Comparison of ENCODE assay signal across 27 mouse cellular contexts in genomic region chr3:50643068-50643467, GRCm38 (mm10).
DNase-seq lines count a peak whose midpoint lies in the region; ATAC-seq lines count a peak whose summit lies in the region.
"Had no signal": no experiment of that assay in that cellular context is flagged by ENCODE, and none has a peak within 500 bp of the region (broad histone marks: within the 10 kb centered on the region; RNA-seq: fewer than 3 reads in every experiment).

No protein-coding gene starts in this region.

- H3K4me2 ChIP-seq in forebrain, embryonic 12.5 days: no peak overlapping the region
- H3K4me2 ChIP-seq: embryonic facial prominence, embryonic 15.5 days; heart, embryonic 15.5 days; hindbrain, embryonic 14.5 days; limb, embryonic 13.5 days; liver, embryonic 12.5 days; midbrain, embryonic 15.5 days had no signal

- no peak overlapping the region for H3K4me3 ChIP-seq in forebrain, embryonic 12.5 days (replicated peaks)
- H3K4me3 ChIP-seq in forebrain, embryonic 10.5 days: no peak overlapping the region
- no peak overlapping the region for H3K4me3 ChIP-seq in heart, embryonic 10.5 days
- H3K4me3 ChIP-seq: embryonic facial prominence, embryonic 15.5 days; heart, adult 2 months; heart, embryonic 15.5 days; limb, embryonic 13.5 days; liver, embryonic 12.5 days; midbrain, embryonic 15.5 days had no signal

- H3K27ac ChIP-seq in forebrain, embryonic 12.5 days: no peak overlapping the region
- H3K27ac ChIP-seq in forebrain, embryonic 10.5 days: no peak overlapping the region
- H3K27ac ChIP-seq in heart, embryonic 10.5 days: no peak overlapping the region
- H3K27ac ChIP-seq: embryonic facial prominence, embryonic 15.5 days; heart, adult 2 months; heart, embryonic 15.5 days; hindbrain, embryonic 14.5 days; kidney, postnatal 0 days; limb, embryonic 13.5 days; liver, embryonic 12.5 days; midbrain, embryonic 15.5 days; stomach, postnatal 0 days had no signal

- H3K9ac ChIP-seq in forebrain, embryonic 12.5 days: no peak overlapping the region
- H3K9ac ChIP-seq: embryonic facial prominence, embryonic 15.5 days; heart, embryonic 15.5 days; hindbrain, embryonic 14.5 days; limb, embryonic 13.5 days; liver, embryonic 12.5 days; midbrain, embryonic 15.5 days had no signal

- 0 out of 2 replicates have a peak, but pooled peaks have one; percentile 31 for ATAC-seq in forebrain, embryonic 12.5 days (ENCODE audit: low FRiP score)
- ATAC-seq: liver, embryonic 12.5 days; midbrain, embryonic 15.5 days had no signal

- peak; percentile 31 to 54 for DNase-seq in adrenal gland, adult (ENCODE audit: inconsistent age in 2 of 2, low spot score in 1 of 2)
- no peak for DNase-seq in adrenal gland, adult 8-10 months
- no peak for DNase-seq in forebrain, embryonic 10.5 days (ENCODE audit: extremely low spot score, low spot score)
- peak; percentile 48 for DNase-seq in ovary, adult 18-20 months (ENCODE audit: low spot score)
- DNase-seq in ovary, postnatal 14 days (ENCODE audit: low spot score): no peak
- no peak for DNase-seq in heart, adult 9 months (ENCODE audit: low spot score in 2 of 2)
- DNase-seq in heart, embryonic 10.5 days (ENCODE audit: low spot score): no peak
- DNase-seq: cerebellum, adult 2 months; cerebellum, postnatal 36 days; gastrocnemius, postnatal 36 days; heart, adult 2 months; heart, postnatal 36 days; kidney, adult 2 months; layer of hippocampus, adult 9-11 months; lung, adult 18-20 months; lung, postnatal 10 days; right cerebral cortex, postnatal 14 days; thymus, adult 2 months had no signal

- no peaks in the 10 kb centered on the region for H3K36me3 ChIP-seq in forebrain, embryonic 12.5 days (replicated peaks)
- H3K36me3 ChIP-seq in forebrain, embryonic 10.5 days (replicated peaks): no peaks in the 10 kb centered on the region
- no peaks in the 10 kb centered on the region for H3K36me3 ChIP-seq in heart, embryonic 10.5 days
- H3K36me3 ChIP-seq: embryonic facial prominence, embryonic 15.5 days; heart, embryonic 15.5 days; limb, embryonic 13.5 days; liver, embryonic 12.5 days; midbrain, embryonic 15.5 days had no signal

- H3K27me3 ChIP-seq in forebrain, embryonic 12.5 days: 0 out of 2 replicates have a peak, but pooled peaks cover under 1% of the 10 kb centered on the region
- peaks cover 4% of the 10 kb centered on the region; the same call in 1 of the 2 replicates for H3K27me3 ChIP-seq in forebrain, embryonic 10.5 days (ENCODE audit: poor library complexity, severe bottlenecking)
- H3K27me3 ChIP-seq in heart, embryonic 10.5 days (ENCODE audit: insufficient read depth, poor library complexity, severe bottlenecking): no peaks in the 10 kb centered on the region
- H3K27me3 ChIP-seq: embryonic facial prominence, embryonic 15.5 days; heart, embryonic 15.5 days; limb, embryonic 13.5 days; liver, embryonic 12.5 days; midbrain, embryonic 15.5 days had no signal

- peaks cover 10% of the 10 kb centered on the region; the same call in 1 of the 2 replicates for H3K4me1 ChIP-seq in forebrain, embryonic 12.5 days
- peaks cover 19% of the 10 kb centered on the region for H3K4me1 ChIP-seq in forebrain, embryonic 10.5 days
- H3K4me1 ChIP-seq in heart, embryonic 10.5 days: no peaks in the 10 kb centered on the region
- H3K4me1 ChIP-seq: embryonic facial prominence, embryonic 15.5 days; heart, embryonic 15.5 days; limb, embryonic 13.5 days; liver, embryonic 12.5 days had no signal

- 59% methylated on average over 2 of the region's 2 CpGs for WGBS in forebrain, embryonic 12.5 days
- whole genome bisulfite sequencing in forebrain, embryonic 10.5 days: 90% methylated on average over 2 of the region's 2 CpGs
- WGBS in heart, embryonic 10.5 days: 85% methylated on average over 2 of the region's 2 CpGs

- no peaks in the 10 kb centered on the region for H3K9me3 ChIP-seq in forebrain, embryonic 12.5 days
- H3K9me3 ChIP-seq in forebrain, embryonic 10.5 days: no peaks in the 10 kb centered on the region
- no peaks in the 10 kb centered on the region for H3K9me3 ChIP-seq in heart, embryonic 10.5 days
- H3K9me3 ChIP-seq: embryonic facial prominence, embryonic 15.5 days; heart, embryonic 15.5 days; limb, embryonic 13.5 days; liver, embryonic 12.5 days; midbrain, embryonic 15.5 days had no signal

Comparison
In these comparisons a context has a peak if more than half of its experiments do, and no peak if none do; other contexts are left out.
1. DNase-seq: peak in adrenal gland, adult (2 of 2) and ovary, adult 18-20 months (single experiment); none in adrenal gland, adult 8-10 months (single experiment), forebrain, embryonic 10.5 days (single experiment), ovary, postnatal 14 days (single experiment), heart, adult 9 months (0 of 2) and heart, embryonic 10.5 days (single experiment).